Mouse (Mus musculus): ENCODE measurements at regions not wholly inside any gene's neighbourhood (a gene's known extent, or its start where the extent isn't known, plus 50 kb on each side); places are given as distances from the start of the nearest gene placed in this dataset.

GRCm38 (mm10) chr7:114912109-114912508 lies 168.6 kb downstream of the Insc start:
- H3K4me3 ChIP-seq (ENCODE audit: extremely low read depth, insufficient read depth, insufficient read length), result no peak overlapping the region
- 92% methylated on average over 3 of the region's 3 CpGs for WGBS
- H3K36me3 ChIP-seq (ENCODE audit: control insufficient read depth, insufficient read depth, low read length), result no peaks in the 10 kb centered on the region
- H3K27ac ChIP-seq (ENCODE audit: insufficient read depth, low read length), result no peak overlapping the region
- no peaks in the 10 kb centered on the region for H3K4me1 ChIP-seq (ENCODE audit: control insufficient read depth, insufficient read depth, insufficient read length)
- H3K27me3 ChIP-seq (ENCODE audit: control insufficient read depth, insufficient read depth, low read length), result no peaks in the 10 kb centered on the region
- TF ChIP-seq POLR2A (IDR thresholded peaks at IDR 0.05; ENCODE audit: low read depth, low read length) (no peak), CTCF (IDR thresholded peaks at IDR 0.05; ENCODE audit: extremely low read depth, insufficient read depth, insufficient read length, insufficient replicate concordance) (no peak)
- DNase-seq (ENCODE audit: low read depth in 1 of 2, low spot score in 2 of 2), result no peak

GRCm38 (mm10) chr7:114922155-114922554 lies 178.7 kb downstream of the Insc start:
- TF ChIP-seq CTCF (IDR thresholded peaks at IDR 0.05; ENCODE audit: extremely low read depth, insufficient read depth, insufficient read length, insufficient replicate concordance) (peak; percentile 53; the same call in 1 of the 2 replicates), POLR2A (IDR thresholded peaks at IDR 0.05; ENCODE audit: low read depth, low read length) (no peak)
- H3K27ac ChIP-seq (ENCODE audit: insufficient read depth, low read length), result no peak overlapping the region
- H3K27me3 ChIP-seq (ENCODE audit: control insufficient read depth, insufficient read depth, low read length), result no peaks in the 10 kb centered on the region
- 14% methylated on average over 3 of the region's 3 CpGs for WGBS
- H3K4me3 ChIP-seq (ENCODE audit: extremely low read depth, insufficient read depth, insufficient read length), result no peak overlapping the region
- peak; percentile 29 to 64 for DNase-seq (ENCODE audit: low read depth in 1 of 2, low spot score in 2 of 2)
- H3K4me1 ChIP-seq (ENCODE audit: control insufficient read depth, insufficient read depth, insufficient read length), result no peaks in the 10 kb centered on the region
- no peaks in the 10 kb centered on the region for H3K36me3 ChIP-seq (ENCODE audit: control insufficient read depth, insufficient read depth, low read length)

- no peak for DNase-seq (ENCODE audit: low read depth in 1 of 2, low spot score in 2 of 2)
- Histone ChIP-seq H3K27me3 (ENCODE audit: control insufficient read depth, insufficient read depth, low read length) (no peaks in the 10 kb centered on the region), H3K4me1 (ENCODE audit: control insufficient read depth, insufficient read depth, insufficient read length) (no peaks in the 10 kb centered on the region), H3K4me3 (ENCODE audit: extremely low read depth, insufficient read depth, insufficient read length) (no peak overlapping the region), H3K27ac (ENCODE audit: insufficient read depth, low read length) (no peak overlapping the region), H3K36me3 (ENCODE audit: control insufficient read depth, insufficient read depth, low read length) (no peaks in the 10 kb centered on the region)
- WGBS, result 93% methylated on average over 8 of the region's 8 CpGs
- TF ChIP-seq CTCF (IDR thresholded peaks at IDR 0.05; ENCODE audit: extremely low read depth, insufficient read depth, insufficient read length, insufficient replicate concordance) (no peak), POLR2A (IDR thresholded peaks at IDR 0.05; ENCODE audit: low read depth, low read length) (no peak)
Observed at GRCm38 (mm10) chr7:114933861-114934260, 190.4 kb downstream of the Insc start.

GRCm38 (mm10) chr7:114950759-114951158 lies 207.3 kb downstream of the Insc start:
- TF ChIP-seq CTCF (IDR thresholded peaks at IDR 0.05; ENCODE audit: extremely low read depth, insufficient read depth, insufficient read length, insufficient replicate concordance) (no peak), POLR2A (IDR thresholded peaks at IDR 0.05; ENCODE audit: low read depth, low read length) (no peak)
- H3K27ac ChIP-seq (ENCODE audit: insufficient read depth, low read length), result peak overlapping the region; percentile 67
- DNase-seq (ENCODE audit: low read depth in 1 of 2, low spot score in 2 of 2), result peak in 1 of 2 experiments; percentile 12

GRCm38 (mm10) chr7:114963206-114963605 lies 219.7 kb downstream of the Insc start:
- DNase-seq (ENCODE audit: low read depth in 1 of 2, low spot score in 2 of 2), result no peak
- Histone ChIP-seq H3K4me3 (ENCODE audit: extremely low read depth, insufficient read depth, insufficient read length) (no peak overlapping the region), H3K4me1 (ENCODE audit: control insufficient read depth, insufficient read depth, insufficient read length) (no peaks in the 10 kb centered on the region), H3K27me3 (ENCODE audit: control insufficient read depth, insufficient read depth, low read length) (no peaks in the 10 kb centered on the region), H3K36me3 (ENCODE audit: control insufficient read depth, insufficient read depth, low read length) (no peaks in the 10 kb centered on the region), H3K27ac (ENCODE audit: insufficient read depth, low read length) (no peak overlapping the region)
- 70% methylated on average over 5 of the region's 5 CpGs for WGBS
- no peak for TF ChIP-seq CTCF (IDR thresholded peaks at IDR 0.05; ENCODE audit: extremely low read depth, insufficient read depth, insufficient read length, insufficient replicate concordance)
- no peak for TF ChIP-seq POLR2A (IDR thresholded peaks at IDR 0.05; ENCODE audit: low read depth, low read length)

More at GRCm38 (mm10) chr7:114950759-114951158, 207.3 kb downstream of the Insc start:
- Histone ChIP-seq H3K4me1 (ENCODE audit: control insufficient read depth, insufficient read depth, insufficient read length) (peaks cover 7% of the 10 kb centered on the region; the same call in 1 of the 2 replicates), H3K27me3 (ENCODE audit: control insufficient read depth, insufficient read depth, low read length) (no peaks in the 10 kb centered on the region), H3K4me3 (ENCODE audit: extremely low read depth, insufficient read depth, insufficient read length) (no peak overlapping the region), H3K36me3 (ENCODE audit: control insufficient read depth, insufficient read depth, low read length) (no peaks in the 10 kb centered on the region)

- Histone ChIP-seq H3K27ac (ENCODE audit: insufficient read depth, low read length) (no peak overlapping the region), H3K4me1 (ENCODE audit: control insufficient read depth, insufficient read depth, insufficient read length) (no peaks in the 10 kb centered on the region), H3K36me3 (ENCODE audit: control insufficient read depth, insufficient read depth, low read length) (no peaks in the 10 kb centered on the region), H3K27me3 (ENCODE audit: control insufficient read depth, insufficient read depth, low read length) (no peaks in the 10 kb centered on the region), H3K4me3 (ENCODE audit: extremely low read depth, insufficient read depth, insufficient read length) (no peak overlapping the region)
- WGBS, result 81% methylated on average over 2 of the region's 2 CpGs
- no peak for DNase-seq (ENCODE audit: low read depth in 1 of 2, low spot score in 2 of 2)
- TF ChIP-seq POLR2A (IDR thresholded peaks at IDR 0.05; ENCODE audit: low read depth, low read length) (no peak), CTCF (IDR thresholded peaks at IDR 0.05; ENCODE audit: extremely low read depth, insufficient read depth, insufficient read length, insufficient replicate concordance) (no peak)
Observed at GRCm38 (mm10) chr7:114965923-114966322, 222.4 kb downstream of the Insc start.

- TF ChIP-seq POLR2A (IDR thresholded peaks at IDR 0.05; ENCODE audit: low read depth, low read length) (no peak), CTCF (IDR thresholded peaks at IDR 0.05; ENCODE audit: extremely low read depth, insufficient read depth, insufficient read length, insufficient replicate concordance) (no peak)
- 76% methylated on average over 2 of the region's 2 CpGs for WGBS
- H3K4me3 ChIP-seq (ENCODE audit: extremely low read depth, insufficient read depth, insufficient read length), result no peak overlapping the region
Observed at GRCm38 (mm10) chr7:114986481-114986880, 243.0 kb downstream of the Insc start.

More at GRCm38 (mm10) chr7:114986481-114986880, 243.0 kb downstream of the Insc start:
- Histone ChIP-seq H3K4me1 (ENCODE audit: control insufficient read depth, insufficient read depth, insufficient read length) (no peaks in the 10 kb centered on the region), H3K36me3 (ENCODE audit: control insufficient read depth, insufficient read depth, low read length) (no peaks in the 10 kb centered on the region), H3K27ac (ENCODE audit: insufficient read depth, low read length) (no peak overlapping the region), H3K27me3 (ENCODE audit: control insufficient read depth, insufficient read depth, low read length) (no peaks in the 10 kb centered on the region)
- no peak for DNase-seq (ENCODE audit: low read depth in 1 of 2, low spot score in 2 of 2)
